Mouse (Mus musculus): ENCODE results near the gene Snx11. TPM values are rescaled to one million over a fixed set of nuclear protein-coding genes. Genes with fewer than 3 reads are reported as not detected.

The Snx11 gene
- 15.3 and 18.8 TPM in 2 replicates for polyA plus RNA-seq (2014; fragmentation: Nextera tagmentation; extraction: Ambion mirVana)

DNA sequence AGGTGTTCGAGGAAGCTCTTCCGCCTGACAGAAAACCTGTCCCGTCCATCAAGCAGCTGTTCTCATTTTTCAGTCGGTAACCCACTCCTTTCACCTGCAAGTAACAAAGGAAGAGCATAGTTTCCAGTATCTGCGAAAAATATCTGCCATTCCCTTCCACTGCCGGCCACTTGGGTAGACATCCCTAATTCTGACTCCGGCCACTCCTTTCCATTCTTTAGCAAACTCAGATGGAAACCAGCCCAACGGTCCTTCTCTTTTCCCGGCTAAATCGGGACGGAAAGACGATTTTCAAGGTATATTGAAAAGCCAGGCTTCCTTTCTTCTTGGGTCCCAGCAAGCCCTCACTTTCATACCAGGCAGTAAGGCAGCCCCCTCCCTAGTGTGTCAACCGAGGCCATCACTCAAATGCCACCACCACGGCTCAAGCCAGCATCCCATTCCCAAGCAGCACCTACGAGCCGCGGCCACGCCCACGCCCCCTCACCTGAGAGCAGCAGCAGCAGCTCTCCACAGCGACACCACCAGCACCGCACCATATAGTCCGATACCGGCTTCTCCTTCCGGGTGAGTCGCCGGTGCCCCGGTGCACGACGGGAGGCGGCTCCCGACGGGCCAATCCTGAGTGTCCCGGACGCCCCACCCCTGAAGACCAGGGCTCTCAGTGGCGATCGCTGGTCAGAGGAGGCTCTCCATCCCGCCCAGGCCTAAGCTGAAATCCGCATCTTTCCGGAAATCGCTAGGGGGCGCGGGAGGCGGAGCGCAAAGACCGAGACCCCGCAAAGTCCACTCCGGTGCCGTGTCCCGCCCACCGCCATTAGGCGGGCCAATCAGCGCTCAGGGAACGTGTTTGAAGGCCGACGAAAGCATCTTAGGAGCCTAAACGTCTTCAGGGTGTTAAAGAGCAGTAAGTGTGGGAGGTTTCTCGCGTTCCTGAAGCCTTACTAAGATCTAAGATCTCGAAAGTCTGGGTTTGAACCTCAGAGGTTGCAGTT lies at the start of gene Snx11:
Snx11 (minus strand) TSS at position 592 of the 995 bp plus-strand sequence.
- Histone ChIP-seq H3K9ac (ENCODE audit: low read length) (peak within 1 kb of the TSS; percentile 53), H3K4me3 (ENCODE audit: low read depth, low read length) (peak within 1 kb of the TSS; percentile 44), H3K4me1 (ENCODE audit: control insufficient read depth, insufficient read depth, low read length) (peaks cover 10% of the 10 kb centered on the region), H3K27me3 (ENCODE audit: control insufficient read depth, insufficient read depth, low read length) (no peaks in the 10 kb centered on the region), H3K9me3 (ENCODE audit: control insufficient read depth, low read length) (no peaks in the 10 kb centered on the region), H3K27ac (ENCODE audit: low read depth, low read length) (no peak within 1 kb of the TSS; the same call in 1 of the 2 replicates), H3K36me3 (ENCODE audit: control insufficient read depth, insufficient read depth, low read length) (peaks cover 3% of the 10 kb centered on the region; the same call in 1 of the 2 replicates), H3K4me2 (peak within 1 kb of the TSS; percentile 85)
- 1% methylated on average over 59 of the region's 59 CpGs for WGBS
- ATAC-seq (ENCODE audit: low FRiP score), result peak; percentile 100
- DNase-seq (ENCODE audit: low spot score, missing footprints), result peak; percentile 99

DNA sequence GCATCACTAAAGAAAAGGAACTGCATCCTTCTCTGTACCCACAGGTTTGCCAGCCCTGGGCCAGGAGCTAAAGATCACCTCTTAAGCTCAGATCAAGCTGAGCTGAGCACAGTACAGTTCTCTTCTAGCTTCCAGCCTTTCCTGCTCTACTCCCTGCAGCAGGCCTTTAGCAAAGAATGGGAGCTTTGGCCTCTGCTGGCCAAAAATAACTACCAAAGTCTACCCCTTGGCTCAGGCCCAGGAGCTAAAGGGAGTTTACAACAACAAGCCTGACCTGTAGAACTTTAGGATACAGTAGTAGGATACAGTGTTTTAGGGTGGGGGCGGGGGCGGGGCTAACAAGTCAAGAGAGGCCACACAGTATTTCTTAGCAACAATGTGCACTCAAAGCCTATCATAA lies 49.1 kb upstream of the Snx11 start:
- H3K9ac ChIP-seq (ENCODE audit: low read length), result no peak overlapping the region
- peaks cover 13% of the 10 kb centered on the region; the same call in 1 of the 2 replicates for H3K36me3 ChIP-seq (ENCODE audit: control insufficient read depth, insufficient read depth, low read length)
- 97% methylated on average over 2 of the region's 2 CpGs for WGBS
- no peaks in the 10 kb centered on the region for H3K9me3 ChIP-seq (ENCODE audit: control insufficient read depth, low read length)
- peak overlapping the region; percentile 21; the same call in 1 of the 2 replicates for H3K4me2 ChIP-seq
- no peak overlapping the region for H3K27ac ChIP-seq (ENCODE audit: low read depth, low read length)
- DNase-seq (ENCODE audit: low spot score, missing footprints), result no peak
- peaks cover 49% of the 10 kb centered on the region for H3K4me1 ChIP-seq (ENCODE audit: control insufficient read depth, insufficient read depth, low read length)
- no peaks in the 10 kb centered on the region for H3K27me3 ChIP-seq (ENCODE audit: control insufficient read depth, insufficient read depth, low read length)
- no peak overlapping the region for H3K4me3 ChIP-seq (ENCODE audit: low read depth, low read length)
- ATAC-seq (ENCODE audit: low FRiP score), result no peak

DNA sequence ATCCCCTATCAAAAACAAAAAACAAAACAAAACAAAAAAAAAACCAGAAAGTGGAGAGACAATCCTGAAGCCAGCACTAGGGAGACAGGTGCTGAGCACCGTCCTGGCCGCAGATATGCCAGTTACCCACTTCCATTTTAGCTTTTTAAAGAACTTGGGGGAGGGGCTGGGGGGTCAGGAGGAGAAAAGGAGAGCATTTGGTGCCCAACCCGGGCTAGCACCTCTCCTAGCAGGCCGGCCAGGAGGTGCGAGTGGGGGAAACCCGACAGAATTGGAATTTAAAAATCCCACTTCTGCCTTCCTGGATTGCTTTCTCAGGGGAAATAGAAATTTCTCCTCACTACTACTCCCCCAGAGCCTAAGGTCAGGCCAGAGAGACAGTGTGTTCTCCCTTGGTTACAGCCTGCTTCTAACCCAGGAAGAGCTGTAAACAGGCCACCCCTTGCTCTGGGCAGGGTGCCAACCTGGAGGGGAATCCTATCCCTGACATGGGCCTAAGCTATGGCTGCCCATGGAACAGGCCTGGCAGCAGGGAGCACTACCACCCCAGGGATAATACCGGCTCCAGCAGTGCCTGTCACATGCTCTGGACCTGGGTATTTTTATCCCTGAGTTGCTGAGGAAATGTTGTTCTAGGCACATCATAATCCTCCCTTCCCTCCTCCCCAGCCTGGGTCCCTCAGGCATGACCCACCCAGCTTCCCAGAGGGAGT lies 47.6 kb upstream of the Snx11 start:
- H3K9ac ChIP-seq (ENCODE audit: low read length), result peak overlapping the region; percentile 57; the same call in 1 of the 2 replicates
- peaks cover 49% of the 10 kb centered on the region for H3K4me1 ChIP-seq (ENCODE audit: control insufficient read depth, insufficient read depth, low read length)
- peaks cover 25% of the 10 kb centered on the region; the same call in 1 of the 2 replicates for H3K36me3 ChIP-seq (ENCODE audit: control insufficient read depth, insufficient read depth, low read length)
- ATAC-seq (ENCODE audit: low FRiP score) (no peak), DNase-seq (ENCODE audit: low spot score, missing footprints) (peak; percentile 75)
- 39% methylated on average over 7 of the region's 7 CpGs for WGBS
- H3K4me2 ChIP-seq, result peak overlapping the region; percentile 79; the same call in 1 of the 2 replicates
- peak overlapping the region; percentile 83 for H3K27ac ChIP-seq (ENCODE audit: low read depth, low read length)
- H3K4me3 ChIP-seq (ENCODE audit: low read depth, low read length), result no peak overlapping the region
- no peaks in the 10 kb centered on the region for H3K9me3 ChIP-seq (ENCODE audit: control insufficient read depth, low read length)
- H3K27me3 ChIP-seq (ENCODE audit: control insufficient read depth, insufficient read depth, low read length), result no peaks in the 10 kb centered on the region

DNA sequence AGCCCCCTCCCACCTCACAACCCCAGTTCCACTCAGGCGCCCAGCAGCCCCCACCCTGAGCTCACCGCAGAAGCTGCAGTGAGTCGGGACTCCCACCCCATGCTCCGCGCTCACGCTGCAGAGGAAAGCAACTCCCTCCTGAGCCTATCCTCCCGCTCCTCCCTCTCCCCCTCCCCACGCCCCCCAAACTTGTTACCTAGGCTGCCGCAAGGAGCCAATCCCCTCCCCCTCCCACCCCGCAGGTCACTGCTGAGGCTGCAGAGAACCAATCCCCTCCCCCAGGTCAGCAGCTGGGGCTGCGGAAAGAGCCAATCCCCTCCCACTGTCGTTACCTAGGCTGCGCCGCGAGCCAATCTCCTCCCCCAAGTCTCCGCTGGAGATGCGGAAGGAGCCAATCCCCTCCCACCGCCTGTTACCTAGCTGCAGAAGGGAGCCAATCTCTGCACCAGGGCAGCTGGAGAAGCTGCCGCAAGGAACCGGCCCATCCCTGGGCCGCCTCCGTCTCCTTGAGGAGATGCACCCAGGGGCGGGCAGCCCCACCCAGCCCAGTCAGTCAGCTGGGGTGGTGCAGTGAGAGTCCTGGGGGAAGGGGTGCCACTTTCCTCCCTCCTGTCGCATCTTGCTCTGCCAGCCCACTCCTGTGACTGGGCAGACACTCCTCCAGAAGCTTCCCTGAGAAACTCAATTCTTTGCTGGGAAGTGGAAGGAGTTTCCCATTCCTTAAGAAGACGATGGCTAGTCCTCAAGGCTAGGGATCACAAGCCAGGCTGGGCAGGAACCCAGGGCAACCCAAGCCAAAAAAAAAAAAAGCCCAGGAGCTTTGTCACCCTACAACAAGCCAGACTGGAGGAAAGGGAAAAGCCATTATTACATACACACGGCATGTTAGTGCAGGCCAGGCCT lies 46.8 kb upstream of the Snx11 start:
- no peaks in the 10 kb centered on the region for H3K27me3 ChIP-seq (ENCODE audit: control insufficient read depth, insufficient read depth, low read length)
- ATAC-seq (ENCODE audit: low FRiP score) (peak; percentile 96), DNase-seq (ENCODE audit: low spot score, missing footprints) (peak; percentile 96)
- H3K9ac ChIP-seq (ENCODE audit: low read length), result peak overlapping the region; percentile 57
- H3K4me3 ChIP-seq (ENCODE audit: low read depth, low read length), result peak overlapping the region; percentile 38
- no peaks in the 10 kb centered on the region for H3K9me3 ChIP-seq (ENCODE audit: control insufficient read depth, low read length)
- WGBS, result 3% methylated on average over 24 of the region's 26 CpGs
- peak overlapping the region; percentile 83 for H3K27ac ChIP-seq (ENCODE audit: low read depth, low read length)
- peak overlapping the region; percentile 79 for H3K4me2 ChIP-seq
- peaks cover 26% of the 10 kb centered on the region; the same call in 1 of the 2 replicates for H3K36me3 ChIP-seq (ENCODE audit: control insufficient read depth, insufficient read depth, low read length)
- peaks cover 49% of the 10 kb centered on the region for H3K4me1 ChIP-seq (ENCODE audit: control insufficient read depth, insufficient read depth, low read length)

DNA sequence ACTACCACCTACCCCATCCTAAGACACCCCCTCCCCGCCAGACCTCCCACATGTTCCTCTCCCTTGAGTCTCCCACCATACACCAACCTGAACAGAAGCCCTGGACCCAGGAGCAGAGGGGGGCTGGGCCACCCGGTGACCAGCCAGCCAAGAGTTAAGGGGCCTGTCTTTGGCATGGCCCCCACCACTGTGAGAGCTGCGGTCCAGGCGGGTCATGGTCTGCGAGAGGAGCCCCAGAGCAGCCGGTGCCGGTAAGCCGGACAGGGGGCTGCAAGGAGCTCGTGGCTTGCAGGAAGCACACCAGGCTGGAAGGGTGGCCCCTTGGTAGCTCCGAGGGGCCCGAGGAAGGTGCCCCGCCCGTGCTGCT lies 46.1 kb upstream of the Snx11 start:
- peaks cover 26% of the 10 kb centered on the region; the same call in 1 of the 2 replicates for H3K36me3 ChIP-seq (ENCODE audit: control insufficient read depth, insufficient read depth, low read length)
- WGBS, result 7% methylated on average over 13 of the region's 13 CpGs
- no peak; the same call in 1 of the 2 replicates for ATAC-seq (ENCODE audit: low FRiP score)

DNA sequence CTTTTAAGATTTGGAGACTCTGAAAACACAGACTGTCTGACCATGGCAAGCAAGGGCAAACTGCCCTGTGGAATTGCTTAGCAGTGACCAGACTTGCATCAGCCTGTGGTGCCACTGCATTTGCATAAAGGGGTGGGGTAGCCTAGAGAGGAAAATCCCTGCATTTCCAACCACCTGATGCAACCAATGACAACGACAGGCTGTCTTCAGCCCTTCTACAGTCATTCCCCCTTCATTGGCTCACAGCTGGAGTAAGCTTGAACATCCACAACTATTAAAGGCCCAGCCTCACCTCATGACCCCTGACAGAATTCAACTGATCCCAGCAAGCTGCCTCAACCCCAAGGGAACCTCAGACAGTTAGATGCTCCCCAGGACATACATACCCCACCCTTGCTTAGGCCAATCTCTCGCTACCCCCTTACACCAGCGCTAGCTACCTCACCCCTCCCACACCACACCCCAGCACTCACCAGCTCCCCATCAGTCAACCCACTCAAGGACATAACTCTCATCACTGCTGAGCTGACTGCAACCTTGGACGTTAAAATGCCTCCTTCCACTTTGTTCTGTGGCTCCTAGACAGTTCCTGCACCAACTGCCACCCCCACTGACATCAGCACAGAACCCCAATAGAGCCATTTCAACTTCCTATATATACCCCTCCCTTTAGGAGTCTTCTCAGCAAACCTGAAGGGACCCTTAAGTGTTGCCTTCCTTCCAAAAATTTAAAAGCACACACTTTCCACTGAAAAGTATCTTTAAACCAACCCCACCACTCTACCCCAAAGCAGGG lies 45.5 kb upstream of the Snx11 start:
- Histone ChIP-seq H3K27me3 (ENCODE audit: control insufficient read depth, insufficient read depth, low read length) (no peaks in the 10 kb centered on the region), H3K4me3 (ENCODE audit: low read depth, low read length) (peak overlapping the region; percentile 38; the same call in 1 of the 2 replicates), H3K4me1 (ENCODE audit: control insufficient read depth, insufficient read depth, low read length) (peaks cover 43% of the 10 kb centered on the region), H3K4me2 (peak overlapping the region; percentile 79), H3K9ac (ENCODE audit: low read length) (no peak overlapping the region; the same call in 1 of the 2 replicates), H3K9me3 (ENCODE audit: control insufficient read depth, low read length) (no peaks in the 10 kb centered on the region), H3K36me3 (ENCODE audit: control insufficient read depth, insufficient read depth, low read length) (peaks cover 28% of the 10 kb centered on the region; the same call in 1 of the 2 replicates), H3K27ac (ENCODE audit: low read depth, low read length) (no peak overlapping the region)
- WGBS, result 37% methylated on average over 4 of the region's 4 CpGs
- no peak for DNase-seq (ENCODE audit: low spot score, missing footprints)
- no peak for ATAC-seq (ENCODE audit: low FRiP score)

More for the DNA sequence above, 46.1 kb upstream of the Snx11 start:
- Histone ChIP-seq H3K4me1 (ENCODE audit: control insufficient read depth, insufficient read depth, low read length) (peaks cover 43% of the 10 kb centered on the region), H3K27ac (ENCODE audit: low read depth, low read length) (peak overlapping the region; percentile 62; the same call in 1 of the 2 replicates), H3K9ac (ENCODE audit: low read length) (peak overlapping the region; percentile 50), H3K4me2 (peak overlapping the region; percentile 79), H3K4me3 (ENCODE audit: low read depth, low read length) (peak overlapping the region; percentile 38), H3K27me3 (ENCODE audit: control insufficient read depth, insufficient read depth, low read length) (no peaks in the 10 kb centered on the region), H3K9me3 (ENCODE audit: control insufficient read depth, low read length) (no peaks in the 10 kb centered on the region)
- DNase-seq (ENCODE audit: low spot score, missing footprints), result peak; percentile 83

DNA sequence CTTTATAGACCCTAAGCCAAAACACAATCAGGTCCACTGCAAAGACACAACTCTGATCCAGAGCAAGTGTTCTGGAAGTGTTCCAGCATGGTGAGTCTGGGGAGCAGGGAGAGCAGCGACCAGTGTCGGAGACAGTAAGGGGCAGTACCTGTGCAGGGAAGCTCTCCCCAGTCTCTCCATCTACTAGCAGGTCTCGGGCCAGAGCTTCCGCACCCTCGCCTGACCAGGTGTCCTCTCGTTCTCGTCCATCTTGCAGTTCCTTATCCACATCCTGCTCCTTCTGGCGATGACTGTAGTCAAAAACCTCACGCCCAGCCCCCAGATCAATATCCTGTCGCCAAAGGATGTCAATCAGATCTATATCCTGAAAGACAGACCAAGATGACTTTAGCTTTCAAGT lies 44.6 kb upstream of the Snx11 start:
- Histone ChIP-seq H3K27me3 (ENCODE audit: control insufficient read depth, insufficient read depth, low read length) (no peaks in the 10 kb centered on the region), H3K4me3 (ENCODE audit: low read depth, low read length) (no peak overlapping the region), H3K27ac (ENCODE audit: low read depth, low read length) (no peak overlapping the region), H3K9me3 (ENCODE audit: control insufficient read depth, low read length) (no peaks in the 10 kb centered on the region), H3K9ac (ENCODE audit: low read length) (no peak overlapping the region), H3K36me3 (ENCODE audit: control insufficient read depth, insufficient read depth, low read length) (peaks cover 27% of the 10 kb centered on the region; the same call in 1 of the 2 replicates), H3K4me2 (no peak overlapping the region), H3K4me1 (ENCODE audit: control insufficient read depth, insufficient read depth, low read length) (peaks cover 37% of the 10 kb centered on the region)
- ATAC-seq (ENCODE audit: low FRiP score), result no peak
- DNase-seq (ENCODE audit: low spot score, missing footprints), result no peak
- WGBS, result 91% methylated on average over 10 of the region's 10 CpGs
